Mouse (Mus musculus): ENCODE data around the gene Olfr346. TPM values are rescaled to one million over a fixed set of nuclear protein-coding genes. Genes with fewer than 3 reads are reported as not detected.

The Olfr346 gene
- total RNA-seq (2023): not detected

GRCm38 (mm10) chr2:36685488-36685887, at the start of gene Olfr346:
TSS of gene Olfr346 (plus strand) at chr2:36685788.

DNA sequence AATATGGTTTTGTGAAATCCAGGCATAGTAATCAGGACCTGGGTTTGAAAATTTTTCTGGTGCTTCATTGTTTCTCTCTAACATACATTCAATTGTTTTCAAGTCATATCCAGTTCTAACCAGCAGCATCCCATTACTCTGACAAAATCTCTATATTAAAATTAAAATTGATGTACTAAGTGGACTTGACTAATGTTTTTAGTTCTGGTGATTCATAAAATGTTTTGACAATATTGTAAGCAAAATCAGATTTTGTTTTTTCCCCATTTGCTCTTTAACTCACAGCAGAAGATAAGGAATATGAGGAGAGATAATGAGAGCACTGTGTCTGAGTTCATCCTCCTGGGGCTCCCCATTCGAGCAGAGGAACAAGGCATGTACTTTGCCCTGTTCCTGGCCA, 45.8 kb upstream of the Olfr346 start, which contains the start of gene Olfr345:
Gene Olfr345 (plus strand): TSS at position 301 of the 400 bp plus-strand sequence.

GRCm38 (mm10) chr2:36731602-36732001, 46.0 kb downstream of the Olfr346 start, which contains the start of gene Olfr347:
TSS of gene Olfr347 (plus strand) at chr2:36731902.

Other genes starting within 250 kb of the Olfr346 start
- gene Olfr340, start 233.2 kb upstream of the Olfr346 start, total RNA-seq (2023): not detected
- gene Olfr341, start 203.3 kb upstream of the Olfr346 start, total RNA-seq (2023): not detected
- gene Olfr342, start 160.8 kb upstream of the Olfr346 start, total RNA-seq (2023): not detected
- gene Olfr344, start 119.1 kb upstream of the Olfr346 start, total RNA-seq (2023): not detected
- not detected for gene Olfr345, start 45.7 kb upstream of the Olfr346 start, total RNA-seq (2023)
- gene Olfr347, start 46.1 kb downstream of the Olfr346 start, total RNA-seq (2023): not detected
- not detected for gene Olfr348, start 98.5 kb downstream of the Olfr346 start, total RNA-seq (2023)
- not detected for gene Olfr50, start 104.8 kb downstream of the Olfr346 start, total RNA-seq (2023)
- not detected for gene Olfr3, start 131.2 kb downstream of the Olfr346 start, total RNA-seq (2023)
- not detected for gene Olfr350, start 160.5 kb downstream of the Olfr346 start, total RNA-seq (2023)
- gene Olfr351, start 176.9 kb downstream of the Olfr346 start, total RNA-seq (2023): under 1 TPM in 1 of 2 experiments, not detected in 1; 0.17 TPM
- gene Olfr352, start 182.7 kb downstream of the Olfr346 start, total RNA-seq (2023): not detected
- gene Olfr353, start 207.1 kb downstream of the Olfr346 start, total RNA-seq (2023): not detected
- not detected for gene Olfr354, start 219.9 kb downstream of the Olfr346 start, total RNA-seq (2023)
- gene Olfr355, start 243.1 kb downstream of the Olfr346 start, total RNA-seq (2023): not detected

Measured in T-cell, adult 66 days (primary cell).